Mouse (Mus musculus) small intestine, adult 2 months (tissue): Measurements from ENCODE around the gene Fasl.

ENCODE experiments used
- CTCF ChIP-seq: fragments of 200-500 bp; IDR thresholded peaks from 2 replicates; pipeline ENCODE4 v1.5.1; 2012; ENCODE audit warnings: low read depth, mild to moderate bottlenecking, control low read depth, inconsistent platforms, low read length, moderate library complexity, mixed read lengths; ENCODE audit not compliant: insufficient replicate concordance, insufficient read length; ENCODE audit errors: extremely low read depth
- POLR2A ChIP-seq: fragments of 200-500 bp; IDR thresholded peaks from 2 replicates; pipeline ENCODE4 v1.6.1; 2012; ENCODE audit warnings: low read depth, mild to moderate bottlenecking, control low read depth, inconsistent platforms, low read length, moderate library complexity

DNA sequence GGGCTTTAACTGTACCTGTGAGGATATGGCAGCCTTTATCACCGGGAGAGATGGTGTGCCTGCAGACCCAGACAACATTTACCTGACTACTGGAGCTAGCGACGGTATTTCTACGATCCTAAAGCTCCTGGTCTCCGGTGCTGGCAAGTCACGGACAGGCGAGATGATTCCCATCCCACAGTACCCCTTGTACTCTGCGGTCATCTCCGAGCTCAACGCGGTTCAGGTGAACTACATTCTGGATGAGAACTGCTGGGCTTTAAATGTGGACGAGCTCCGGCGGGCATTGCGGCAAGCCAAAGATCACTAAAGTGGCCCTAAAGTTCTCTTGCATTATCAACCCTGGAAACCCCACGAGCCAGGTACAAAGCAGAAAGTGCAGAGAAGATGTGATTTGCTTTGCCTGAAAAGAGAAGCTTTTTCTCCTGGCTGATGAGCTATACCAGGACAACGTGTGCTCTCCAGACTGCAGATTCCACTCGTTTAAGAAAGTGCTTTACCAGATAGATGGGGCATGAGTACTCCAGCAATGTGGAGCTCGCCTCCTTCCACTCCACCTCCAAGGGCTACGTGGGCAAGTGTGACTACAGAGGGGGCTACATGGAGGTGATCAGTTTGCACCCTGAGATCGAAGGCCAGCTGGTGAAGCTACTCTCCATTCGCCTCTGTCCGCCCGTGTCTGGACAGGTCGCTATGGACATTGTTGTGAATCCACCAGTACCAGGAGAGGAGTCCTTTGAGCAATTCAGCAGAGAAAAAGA lies 41.6 kb downstream of the Fasl start:
- no peak for TF ChIP-seq CTCF
- TF ChIP-seq POLR2A = no peak
